Mouse (Mus musculus) stomach, postnatal 0 days (tissue): Measurements from ENCODE around the gene Vps26c.

ENCODE experiments used
- CTCF ChIP-seq: IDR thresholded peaks from 2 replicates; pipeline ENCODE4 v1.5.1; 2016; ENCODE audit warnings: antibody characterized with exemption, low read depth, mild to moderate bottlenecking, moderate library complexity
- EP300 ChIP-seq: optimal IDR thresholded peaks from 2 replicates; pipeline ENCODE3; 2016; ENCODE audit warnings: antibody characterized with exemption

DNA sequence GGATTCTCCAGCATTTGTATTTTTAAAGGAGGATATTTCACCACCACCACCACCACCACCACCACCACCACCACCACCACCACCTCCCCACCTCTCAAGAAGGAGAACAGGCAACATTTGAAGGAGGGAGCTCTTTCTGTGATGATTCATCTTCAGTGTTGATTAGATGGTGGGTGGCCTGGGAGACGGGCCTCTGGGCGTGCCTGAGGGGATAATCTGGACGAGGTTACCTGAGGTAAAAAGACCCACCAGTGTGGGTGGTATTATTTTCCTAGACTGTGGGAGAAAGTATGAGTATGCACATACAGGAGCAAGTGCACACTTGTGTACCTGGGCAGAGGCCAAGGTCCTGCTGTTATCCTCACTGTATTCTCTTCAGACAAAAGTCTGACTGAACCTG, 62.6 kb downstream of the Vps26c start:
- TF ChIP-seq EP300 (no peak), CTCF (no peak)
